Mouse (Mus musculus): ENCODE measurements around the gene Zc4h2.

Gene Zc4h2

GRCm38 (mm10) chrX:95657804-95658599, at the start of gene Zc4h2:
TSS of gene Zc4h2 (minus strand) at chrX:95658509.
- peak; percentile 49 to 62 for DNase-seq (ENCODE audit: low spot score in 2 of 2)

- peak in 1 of 2 experiments; percentile 3 for DNase-seq (ENCODE audit: low spot score in 2 of 2)
Measured at GRCm38 (mm10) chrX:95687119-95687518, 28.8 kb upstream of the Zc4h2 start.

- DNase-seq (ENCODE audit: low spot score in 2 of 2) = no peak
Measured at GRCm38 (mm10) chrX:95682206-95682605, 23.9 kb upstream of the Zc4h2 start.

GRCm38 (mm10) chrX:95658600-95659084, 333 bp upstream of the Zc4h2 start:
- DNase-seq (ENCODE audit: low spot score in 2 of 2) = peak; percentile 3 to 5

- no peak for DNase-seq (ENCODE audit: low spot score in 2 of 2)
Measured at GRCm38 (mm10) chrX:95600609-95601008, 57.7 kb downstream of the Zc4h2 start.

Data from thymus, postnatal 10 days (tissue).